ENCODE assay signal across 17 mouse cellular contexts in the genomic region with DNA sequence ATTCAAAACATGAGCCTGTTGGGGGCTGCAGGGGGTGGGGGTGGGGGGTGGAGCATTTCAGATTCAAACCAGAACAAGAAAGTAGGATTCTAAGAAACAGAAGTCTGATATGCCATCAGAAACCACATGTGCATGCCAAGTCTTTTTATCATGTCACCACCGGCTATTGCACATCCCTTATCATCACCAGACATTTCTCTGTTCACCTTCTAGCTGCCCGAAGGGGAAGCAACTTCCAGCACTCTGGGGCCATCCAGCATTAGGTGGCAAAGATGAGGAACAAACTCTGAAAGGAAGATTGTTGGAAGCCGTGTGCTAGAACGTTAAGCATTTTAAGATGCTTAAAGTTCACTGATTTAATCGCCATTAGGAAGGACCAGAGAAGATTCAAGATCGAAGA. TPM values are rescaled to one million over a fixed set of nuclear protein-coding genes. Genes with fewer than 3 reads are reported as not detected.
DNase-seq lines count a peak whose midpoint lies in the region; ATAC-seq and TF ChIP-seq lines count a peak whose summit lies in the region.
"Had no signal": no experiment of that assay in that cellular context is flagged by ENCODE, and none has a peak within 500 bp of the region (broad histone marks: within the 10 kb centered on the region; RNA-seq: fewer than 3 reads in every experiment).

No protein-coding gene starts in this region.

- peak; percentile 75; the same call in 1 of the 2 replicates for ATAC-seq in heart, embryonic 11.5 days (replicated peaks; ENCODE audit: insufficient number of reproducible peaks, low FRiP score, low TSS enrichment)
- peak; percentile 28 to 59; a peak in 1 of 4 replicates for ATAC-seq in hematopoietic stem cell, adult 5-6 weeks (replicated peaks in 1 of 2; ENCODE audit: insufficient read depth in 1 of 2, low FRiP score in 2 of 2, low TSS enrichment in 1 of 2, low read depth in 1 of 2, poor library complexity in 2 of 2, severe bottlenecking in 2 of 2)
- ATAC-seq in megakaryocyte, adult 5-6 weeks (ENCODE audit: poor library complexity, severe bottlenecking) = peak; percentile 70
- ATAC-seq in lung, postnatal 0 days = no peak
- ATAC-seq: forebrain, postnatal 0 days had no signal

- no peak overlapping the region for H3K4me3 ChIP-seq in heart, embryonic 11.5 days (ENCODE audit: low read depth, low read length)
- no peak overlapping the region for H3K4me3 ChIP-seq in lung, postnatal 0 days (ENCODE audit: low read depth, low read length)
- H3K4me3 ChIP-seq: embryonic facial prominence, embryonic 15.5 days had no signal

- peaks cover 37% of the 10 kb centered on the region for H3K4me1 ChIP-seq in heart, embryonic 11.5 days (ENCODE audit: control insufficient read depth, insufficient read depth, low read length)
- H3K4me1 ChIP-seq in lung, postnatal 0 days (ENCODE audit: insufficient read depth, low read depth, low read length) = no peaks in the 10 kb centered on the region
- H3K4me1 ChIP-seq: embryonic facial prominence, embryonic 15.5 days had no signal

- TF ChIP-seq CTCF in lung, postnatal 0 days (IDR thresholded peaks at IDR 0.05) = no peak

- H3K27ac ChIP-seq in heart, embryonic 11.5 days (ENCODE audit: low read depth, low read length) = 0 out of 2 replicates have a peak overlapping the region, but pooled peaks have one; percentile 7
- H3K27ac ChIP-seq in lung, postnatal 0 days (ENCODE audit: low read length) = no peak overlapping the region
- H3K27ac ChIP-seq: embryonic facial prominence, embryonic 15.5 days; hindbrain, embryonic 14.5 days had no signal

- H3K36me3 ChIP-seq in heart, embryonic 11.5 days (ENCODE audit: control insufficient read depth, insufficient read depth, low read length) = no peaks in the 10 kb centered on the region
- no peaks in the 10 kb centered on the region for H3K36me3 ChIP-seq in lung, postnatal 0 days (ENCODE audit: insufficient read depth, low read length)
- H3K36me3 ChIP-seq: embryonic facial prominence, embryonic 15.5 days had no signal

- 53% methylated on average over 6 of the region's 6 CpGs for WGBS in heart, embryonic 11.5 days (ENCODE audit: insufficient replicate concordance)
- 68% methylated on average over 6 of the region's 6 CpGs for WGBS in lung, postnatal 0 days

- H3K9ac ChIP-seq in heart, embryonic 11.5 days (ENCODE audit: low read depth, low read length) = no peak overlapping the region
- H3K9ac ChIP-seq in lung, postnatal 0 days (replicated peaks; ENCODE audit: low read depth) = no peak overlapping the region
- H3K9ac ChIP-seq: embryonic facial prominence, embryonic 15.5 days; forebrain, postnatal 0 days; hindbrain, embryonic 14.5 days had no signal

- H3K27me3 ChIP-seq in heart, embryonic 11.5 days (ENCODE audit: control insufficient read depth, insufficient read depth, low read length) = no peaks in the 10 kb centered on the region
- H3K27me3 ChIP-seq in lung, postnatal 0 days (replicated peaks; ENCODE audit: insufficient read depth, low read length) = no peaks in the 10 kb centered on the region
- H3K27me3 ChIP-seq: embryonic facial prominence, embryonic 15.5 days had no signal

- H3K9me3 ChIP-seq in heart, embryonic 11.5 days (replicated peaks; ENCODE audit: control insufficient read depth, low read length) = no peaks in the 10 kb centered on the region
- no peaks in the 10 kb centered on the region for H3K9me3 ChIP-seq in lung, postnatal 0 days (ENCODE audit: low read length)
- H3K9me3 ChIP-seq: embryonic facial prominence, embryonic 15.5 days had no signal

- no peak for TF ChIP-seq EP300 in lung, postnatal 0 days (IDR thresholded peaks at IDR 0.05)

- no peak for DNase-seq in heart, adult 8-10 months (ENCODE audit: low spot score)
- DNase-seq in c-Kit-negative CD71-positive TER-119-positive erythroid progenitor cells, embryonic 14.5 days (ENCODE audit: low read depth, low spot score) = peak; percentile 35
- no peak for DNase-seq in lung, postnatal 0 days (ENCODE audit: low spot score)
- DNase-seq in layer of hippocampus, adult 8-10 months (ENCODE audit: low spot score in 2 of 2) = no peak
- DNase-seq in spleen, postnatal 14 days (ENCODE audit: low spot score in 2 of 2) = no peak
- DNase-seq: adrenal gland, adult 2 months; cerebellum, postnatal 36 days; forebrain, postnatal 0 days; kidney, adult 2 months; lung, adult 18-20 months; right cerebral cortex, postnatal 25 days; thymus, postnatal 25 days had no signal

- peak overlapping the region; percentile 30; the same call in 1 of the 2 replicates for H3K4me2 ChIP-seq in heart, embryonic 11.5 days
- no peak overlapping the region for H3K4me2 ChIP-seq in lung, postnatal 0 days (replicated peaks; ENCODE audit: low read depth, low read length)
- H3K4me2 ChIP-seq: embryonic facial prominence, embryonic 15.5 days; hindbrain, embryonic 14.5 days had no signal

RNA-seq across cellular contexts. Expression of a gene that starts 43.2 kb away (rescaled TPM):
- polyA plus RNA-seq in heart, embryonic 11.5 days (2014; fragmentation: Nextera tagmentation; extraction: Ambion mirVana) = 1.4 and 1.5 TPM in 2 replicates
- 10 to 100 TPM; 28.2 to 33.9 (median 30.5) TPM for total RNA-seq in heart, adult 8-10 months (2022)
- total RNA-seq in hematopoietic stem cell, adult 5-6 weeks (2017) = 8.6 and 10.1 TPM in 2 replicates
- total RNA-seq in megakaryocyte, adult 5-6 weeks (2015) = 10.8 and 16.8 TPM in 2 replicates
- 4.9 and 7.2 TPM in 2 replicates for total RNA-seq in megakaryocyte, adult 5-6 weeks (2017)
- polyA plus RNA-seq in lung, postnatal 0 days (2015; fragmentation: Nextera tagmentation; extraction: Ambion mirVana) = 1.6 and 2.0 TPM in 2 replicates
- total RNA-seq in layer of hippocampus, adult 8-10 months (2022) = 100 to 1,000 TPM in 2 of 4 experiments, 10 to 100 TPM in 2; 77.4 to 104 (median 91.8) TPM
